Mouse (Mus musculus) midbrain, embryonic 11.5 days (tissue): ENCODE measurements around the gene Cdk2. TPM values are rescaled to one million over a fixed set of nuclear protein-coding genes. Genes with fewer than 3 reads are reported as not detected.
"Not testable (repeated sequence)": the region's sequence is repeated elsewhere in the genome, so short reads cannot be mapped to it uniquely, and the experiment has no call there.

Experiments used
- ATAC-seq: fragments of 200-750 bp; cut with Nextera tagmentation; 2 replicates; pipeline ENCODE4 v1.8.0; 2017; ENCODE audit warnings: moderate TSS enrichment, moderate library complexity; ENCODE audit not compliant: low FRiP score
- DNase-seq: peaks from one replicate; pipeline ENCODE4 v3.0.0; 2015; ENCODE audit warnings: low spot score; ENCODE audit errors: missing footprints
- H3K27ac ChIP-seq: fragments of 300-500 bp; sonication (generic); 2 replicates; pipeline ENCODE4 v1.5.1; 2014; ENCODE audit warnings: low read depth, low read length
- H3K27me3 ChIP-seq: fragments of 300-500 bp; sonication (generic); 2 replicates; pipeline ENCODE4 v1.6.1; 2014; ENCODE audit warnings: mild to moderate bottlenecking, low read length, moderate library complexity, mixed read lengths; ENCODE audit not compliant: control insufficient read depth, insufficient read depth
- H3K36me3 ChIP-seq: fragments of 300-500 bp; sonication (generic); 2 replicates; pipeline ENCODE4 v1.6.1; 2014; ENCODE audit warnings: mild to moderate bottlenecking, low read length, moderate library complexity, mixed read lengths; ENCODE audit not compliant: control insufficient read depth, insufficient read depth
- H3K4me1 ChIP-seq: fragments of 300-500 bp; sonication (generic); 2 replicates; pipeline ENCODE4 v1.6.1; 2014; ENCODE audit warnings: low read length; ENCODE audit not compliant: control insufficient read depth, insufficient read depth
- H3K4me2 ChIP-seq: fragments of 300-500 bp; sonication (generic); 2 replicates; pipeline ENCODE4 v1.6.1; 2014; ENCODE audit warnings: mild to moderate bottlenecking, moderate library complexity
- H3K4me3 ChIP-seq: fragments of 300-500 bp; sonication (generic); 2 replicates; pipeline ENCODE4 v1.5.1; 2014; ENCODE audit warnings: low read depth, low read length
- H3K9ac ChIP-seq: fragments of 300-500 bp; sonication (generic); 2 replicates; pipeline ENCODE4 v1.6.1; 2014; ENCODE audit warnings: low read length
- H3K9me3 ChIP-seq: fragments of 300-500 bp; sonication (generic); 2 replicates; pipeline ENCODE4 v1.6.1; 2016; ENCODE audit warnings: low read length; ENCODE audit not compliant: control insufficient read depth
- WGBS: fragments of 180-500 bp; shearing (Covaris S2); extraction: QIAGEN DNeasy Blood & Tissue Kit; methylation state at CpG from one replicate; pipeline ENCODE4 v1.1.7; 2014; 5-methylcytosine and 5-hydroxymethylcytosine counted together
- polyA plus RNA-seq: library from polyadenylated mRNA; unstranded; fragments of >200 nt; fragmentation: Nextera tagmentation; extraction: Ambion mirVana; gene quantifications from 2 replicates; pipeline ENCODE4 v1.2.1, GENCODE M21; 2014

Gene Cdk2
- polyA plus RNA-seq, 1 experiment from 2014 or later = 98.9 TPM

DNA sequence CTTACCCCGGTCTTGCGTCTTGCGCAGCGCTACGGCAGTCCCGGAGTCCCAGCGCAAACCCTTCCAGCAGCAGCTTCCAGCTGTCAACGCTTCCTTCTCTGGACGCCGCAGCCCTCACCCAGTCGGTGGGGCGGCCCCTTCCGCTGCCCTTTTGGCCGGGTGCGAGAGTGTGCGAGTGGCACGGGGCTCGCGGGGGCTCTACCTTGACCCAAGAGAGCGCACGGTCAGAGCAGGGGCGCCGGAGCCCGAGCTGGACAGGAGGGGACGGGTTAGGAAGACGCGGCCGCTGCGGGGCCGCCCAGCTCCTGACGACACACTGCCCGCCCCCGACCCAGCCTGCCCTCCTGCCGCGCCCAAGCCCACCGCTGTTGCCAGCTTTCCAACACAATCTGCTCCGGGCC lies 39.0 kb upstream of the Cdk2 start:
- Histone ChIP-seq H3K27me3 (peaks cover 38% of the 10 kb centered on the region), H3K4me1 (peaks cover 5% of the 10 kb centered on the region; the same call in 1 of the 2 replicates), H3K4me2 (peak overlapping the region; percentile 93), H3K4me3 (peak overlapping the region; percentile 51), H3K27ac (no peak overlapping the region), H3K9me3 (no peaks in the 10 kb centered on the region), H3K9ac (peak overlapping the region; percentile 69), H3K36me3 (no peaks in the 10 kb centered on the region)
- DNase-seq (peak; percentile 96), ATAC-seq (no peak)
- under 1% methylated on average over 37 of the region's 37 CpGs for WGBS

DNA sequence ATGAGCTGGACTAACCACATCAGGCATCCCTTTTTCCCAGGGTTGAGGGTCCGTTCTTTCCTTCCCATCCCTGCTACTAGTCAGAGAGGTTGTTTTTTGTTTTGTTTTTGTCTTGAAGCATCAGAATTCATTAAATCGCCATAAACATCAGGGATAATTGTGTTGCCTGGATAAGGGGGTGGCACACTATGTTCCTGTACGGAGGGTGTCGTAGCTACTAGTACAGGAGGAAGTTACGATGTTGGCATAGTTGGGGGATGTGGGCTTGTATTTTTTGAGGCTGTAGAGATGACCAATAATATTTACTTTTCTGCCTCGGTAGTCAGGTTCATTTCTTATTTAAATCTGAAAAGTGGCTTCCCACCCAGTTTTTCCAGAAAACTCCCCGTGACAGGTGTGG lies 38.4 kb upstream of the Cdk2 start:
- DNase-seq = peak; percentile 88
- no peak overlapping the region for H3K27ac ChIP-seq
- peak overlapping the region; percentile 69 for H3K9ac ChIP-seq

DNA sequence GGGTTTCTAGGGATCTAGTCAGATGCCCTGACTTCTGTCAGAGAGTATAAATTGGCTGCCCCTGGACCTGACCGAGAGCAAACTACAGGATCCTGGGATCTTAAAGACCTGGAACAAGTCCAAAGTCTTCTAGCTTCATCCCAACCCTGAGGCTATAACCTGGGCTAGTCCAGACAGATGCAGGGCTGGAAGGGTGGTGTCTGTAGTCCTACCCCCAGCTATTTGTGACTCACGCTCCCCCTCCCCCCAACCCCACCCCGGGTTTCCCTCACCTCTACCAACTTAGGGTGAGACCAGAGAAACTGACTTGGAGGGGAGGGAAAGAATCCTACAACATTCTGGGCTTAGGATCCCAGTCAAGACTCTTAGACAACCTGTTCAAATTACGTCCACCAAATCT lies 37.8 kb upstream of the Cdk2 start:
- DNase-seq = no peak
- Histone ChIP-seq H3K9ac (no peak overlapping the region), H3K36me3 (no peaks in the 10 kb centered on the region), H3K4me3 (no peak overlapping the region), H3K4me1 (peaks cover 5% of the 10 kb centered on the region; the same call in 1 of the 2 replicates), H3K4me2 (no peak overlapping the region), H3K27ac (no peak overlapping the region), H3K27me3 (peaks cover 38% of the 10 kb centered on the region), H3K9me3 (no peaks in the 10 kb centered on the region)
- WGBS = 66% methylated on average over 4 of the region's 4 CpGs
- ATAC-seq = no peak

More for the DNA sequence above, 38.4 kb upstream of the Cdk2 start:
- ATAC-seq = no peak
- Histone ChIP-seq H3K9me3 (no peaks in the 10 kb centered on the region), H3K4me3 (peak overlapping the region; percentile 51), H3K4me1 (peaks cover 5% of the 10 kb centered on the region; the same call in 1 of the 2 replicates), H3K36me3 (no peaks in the 10 kb centered on the region), H3K27me3 (peaks cover 38% of the 10 kb centered on the region), H3K4me2 (peak overlapping the region; percentile 93)
- WGBS = 13% methylated on average over 7 of the region's 7 CpGs

DNA sequence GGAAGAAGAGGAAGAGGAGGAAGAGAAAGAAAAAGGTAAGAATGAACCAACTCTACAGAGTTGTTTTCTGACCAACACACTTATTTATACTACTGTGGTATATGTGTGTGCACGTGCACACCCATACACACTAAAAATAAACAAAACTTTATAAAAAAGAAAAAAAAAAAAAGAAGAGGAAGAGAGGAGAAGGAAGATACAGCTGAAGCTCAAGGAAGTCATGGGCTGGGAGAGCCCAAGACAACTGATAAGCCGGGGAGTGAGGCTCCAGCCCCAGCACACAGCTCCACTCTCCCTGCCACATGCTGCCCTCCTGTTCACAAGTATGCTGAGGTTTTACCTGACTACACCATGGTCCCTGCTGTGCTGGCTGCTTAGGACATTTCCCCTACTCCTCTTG lies 35.5 kb upstream of the Cdk2 start:
- Histone ChIP-seq H3K4me1 (peaks cover 7% of the 10 kb centered on the region; the same call in 1 of the 2 replicates), H3K4me2 (no peak overlapping the region), H3K9ac (no peak overlapping the region), H3K36me3 (no peaks in the 10 kb centered on the region), H3K27me3 (peaks cover 35% of the 10 kb centered on the region), H3K4me3 (no peak overlapping the region), H3K9me3 (no peaks in the 10 kb centered on the region), H3K27ac (no peak overlapping the region)
- ATAC-seq = no peak
- 66% methylated on average over 2 of the region's 2 CpGs for WGBS
- DNase-seq = no peak

- H3K36me3 ChIP-seq = no peaks in the 10 kb centered on the region
- H3K9ac ChIP-seq = no peak overlapping the region
- H3K4me1 ChIP-seq = peaks cover 2% of the 10 kb centered on the region; the same call in 1 of the 2 replicates
- no peak overlapping the region for H3K4me3 ChIP-seq
- H3K27me3 ChIP-seq = peaks cover 9% of the 10 kb centered on the region
- no peaks in the 10 kb centered on the region for H3K9me3 ChIP-seq
- peak overlapping the region; percentile 16 for H3K4me2 ChIP-seq
- H3K27ac ChIP-seq = no peak overlapping the region
- DNase-seq (no peak), ATAC-seq (peak; percentile 62; the same call in 1 of the 2 replicates)
- 2% methylated on average over 15 of the region's 15 CpGs for WGBS
Measured at GRCm38 (mm10) chr10:128737435-128737834, 32.6 kb upstream of the Cdk2 start.

GRCm38 (mm10) chr10:128731992-128732391 lies 27.2 kb upstream of the Cdk2 start:
- Histone ChIP-seq H3K27ac (no peak overlapping the region), H3K4me2 (no peak overlapping the region), H3K4me3 (no peak overlapping the region), H3K9me3 (no peaks in the 10 kb centered on the region), H3K27me3 (no peaks in the 10 kb centered on the region), H3K36me3 (no peaks in the 10 kb centered on the region), H3K4me1 (no peaks in the 10 kb centered on the region), H3K9ac (no peak overlapping the region)
- no peak for DNase-seq
- ATAC-seq = no peak

DNA sequence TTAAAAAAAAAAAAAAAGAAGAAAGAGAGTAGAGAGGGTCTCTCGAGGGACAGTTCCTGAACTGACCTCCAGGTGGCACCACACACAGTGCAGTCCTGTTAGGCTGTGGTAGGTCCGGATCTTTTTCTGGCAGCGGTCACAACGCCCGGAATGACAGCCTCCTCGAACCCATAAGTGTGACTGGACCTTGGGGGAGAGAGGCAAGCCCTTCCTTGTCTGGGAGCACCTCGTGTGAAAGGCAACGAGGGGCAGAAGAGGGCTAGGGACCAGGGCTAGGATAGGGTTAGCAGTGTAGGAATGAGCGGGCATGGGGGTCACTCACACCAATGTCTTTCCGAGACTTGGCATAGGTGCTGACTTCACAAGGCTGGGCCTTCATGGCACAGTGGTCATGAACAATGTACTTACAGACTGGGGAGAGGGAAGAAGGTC lies 26.2 kb upstream of the Cdk2 start:
- peak; percentile 68 for ATAC-seq
- H3K9me3 ChIP-seq = no peaks in the 10 kb centered on the region
- DNase-seq = peak; percentile 93
- H3K36me3 ChIP-seq = no peaks in the 10 kb centered on the region
- H3K27ac ChIP-seq = no peak overlapping the region
- no peak overlapping the region for H3K4me3 ChIP-seq
- no peaks in the 10 kb centered on the region for H3K27me3 ChIP-seq
- H3K9ac ChIP-seq = no peak overlapping the region
- H3K4me1 ChIP-seq = no peaks in the 10 kb centered on the region
- WGBS = 15% methylated on average over 10 of the region's 10 CpGs
- H3K4me2 ChIP-seq = no peak overlapping the region

GRCm38 (mm10) chr10:128728059-128728458 lies 23.2 kb upstream of the Cdk2 start:
- H3K4me2 ChIP-seq = no peak overlapping the region
- no peaks in the 10 kb centered on the region for H3K36me3 ChIP-seq
- H3K27ac ChIP-seq = no peak overlapping the region
- H3K9me3 ChIP-seq = no peaks in the 10 kb centered on the region
- H3K27me3 ChIP-seq = no peaks in the 10 kb centered on the region
- no peak overlapping the region for H3K9ac ChIP-seq
- 86% methylated on average over 5 of the region's 5 CpGs for WGBS
- no peak for DNase-seq
- no peak overlapping the region for H3K4me3 ChIP-seq
- ATAC-seq = no peak
- no peaks in the 10 kb centered on the region for H3K4me1 ChIP-seq

GRCm38 (mm10) chr10:128725466-128725865 lies 20.6 kb upstream of the Cdk2 start:
- not testable (repeated sequence) for H3K27ac ChIP-seq, H3K4me3 ChIP-seq, H3K9ac ChIP-seq, H3K4me2 ChIP-seq, ATAC-seq, DNase-seq, H3K4me1 ChIP-seq, H3K9me3 ChIP-seq, H3K27me3 ChIP-seq, H3K36me3 ChIP-seq
- WGBS = 69% methylated on average over 3 of the region's 4 CpGs
